Mouse (Mus musculus) kidney, postnatal 4 days (tissue): ENCODE data around the gene Efna4.
A peak's percentile ranks its signal among the peaks of the same experiment; 100 is the strongest.

Experiments used
- DNase-seq, 2 experiments: peaks; one replicate each; pipeline ENCODE4 v3.0.0; 2021; ENCODE audit warnings: mixed read lengths in 2 of 2

Efna4 gene

DNA sequence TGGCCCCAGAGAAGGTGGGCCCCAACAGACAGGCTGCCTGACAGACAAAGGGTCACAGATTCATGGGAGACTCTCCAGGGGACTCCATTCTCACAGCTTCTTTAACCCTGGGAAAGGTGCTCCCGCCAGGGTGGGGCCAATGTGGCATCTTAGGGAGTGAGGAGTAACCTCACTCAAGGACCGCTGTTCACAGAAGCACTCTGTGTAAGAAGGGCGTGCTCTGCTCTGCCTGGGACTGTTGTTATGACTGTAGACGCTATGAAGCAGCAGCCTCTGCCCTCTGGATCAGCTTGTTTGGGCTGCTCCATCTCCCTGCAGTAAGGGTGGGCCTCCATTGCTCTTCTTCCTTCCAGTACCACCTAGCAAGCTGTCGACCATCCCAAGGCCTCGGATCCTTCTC lies 33.4 kb downstream of the Efna4 start:
- no peak for DNase-seq

DNA sequence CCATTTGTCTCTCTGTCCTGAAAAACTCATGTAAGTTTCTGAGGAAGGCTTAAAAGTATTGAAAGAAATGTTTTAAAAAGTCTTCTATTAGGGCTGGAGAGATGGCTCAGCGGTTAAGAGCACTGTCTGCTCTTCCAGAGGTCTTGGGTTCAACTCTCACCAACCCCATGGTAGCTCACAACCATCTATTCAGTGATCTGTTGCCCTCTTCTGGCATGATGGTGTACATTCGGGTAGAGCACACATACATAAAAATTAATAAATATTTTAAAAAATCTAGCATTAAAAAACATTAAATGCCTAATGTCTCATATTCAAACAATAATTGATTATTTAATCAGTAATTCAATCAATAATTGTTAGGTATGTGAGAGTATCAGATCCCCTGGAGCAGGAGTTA lies 37.3 kb downstream of the Efna4 start:
- DNase-seq = no peak

DNA sequence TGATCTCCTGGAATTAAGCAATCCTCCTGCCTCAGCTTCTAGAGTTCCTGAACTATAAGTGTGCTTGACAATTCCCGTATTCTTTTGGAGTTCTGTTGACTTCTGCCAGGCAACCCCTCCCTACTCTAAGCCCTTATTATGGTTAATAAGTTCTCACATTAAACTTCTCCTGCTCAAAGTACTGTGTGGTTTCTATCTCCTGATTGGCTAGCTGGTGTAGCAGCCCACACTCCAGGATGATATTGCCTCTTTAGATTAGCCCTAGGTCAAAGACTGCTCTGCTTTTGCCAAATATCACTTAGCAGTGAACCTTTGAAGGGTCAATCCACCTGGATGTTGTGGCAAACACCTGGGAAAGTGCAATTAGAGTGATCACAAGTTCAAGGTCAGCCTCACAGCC lies 37.8 kb downstream of the Efna4 start:
- no peak for DNase-seq

DNA sequence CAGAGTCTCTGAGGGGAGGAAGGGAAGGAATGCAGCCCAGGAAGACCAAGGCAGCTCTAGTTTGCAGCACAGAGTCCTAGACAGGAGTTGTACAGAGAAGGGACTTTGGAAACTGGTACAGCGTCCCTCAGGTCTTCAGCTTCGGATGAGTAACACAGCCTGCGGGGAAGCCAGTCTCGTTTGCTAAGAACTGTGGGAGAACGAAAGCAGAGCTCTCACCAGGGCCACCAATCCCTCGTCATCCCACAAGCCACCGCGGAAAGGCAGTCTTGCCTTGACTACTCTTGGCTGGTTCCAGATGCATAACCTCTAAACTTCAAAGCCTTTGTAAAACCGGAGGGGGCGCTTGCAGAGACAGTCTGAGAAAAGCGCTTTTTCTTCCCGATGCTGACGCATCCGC lies 38.3 kb downstream of the Efna4 start:
- peak; percentile 62 to 73 for DNase-seq

DNA sequence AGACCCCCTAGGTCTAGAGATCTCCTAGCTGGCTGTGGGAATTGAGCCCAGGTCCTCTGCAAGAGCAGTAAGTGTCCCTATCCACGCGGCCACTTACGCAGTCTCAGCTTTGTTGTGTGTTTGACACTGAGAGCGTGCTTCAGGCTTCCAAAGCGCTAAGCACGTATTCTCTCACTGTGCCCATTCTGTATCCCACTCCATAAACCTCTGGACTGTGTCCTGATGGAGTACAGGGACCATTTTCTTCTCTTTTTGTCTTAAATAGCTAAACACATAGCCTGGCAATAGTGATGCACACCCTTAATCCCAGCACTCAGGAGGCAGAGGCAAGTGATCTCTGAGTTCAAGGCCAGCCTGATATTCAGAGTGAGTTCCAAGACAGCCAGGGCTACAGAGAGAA lies 38.9 kb downstream of the Efna4 start:
- no peak for DNase-seq

DNA sequence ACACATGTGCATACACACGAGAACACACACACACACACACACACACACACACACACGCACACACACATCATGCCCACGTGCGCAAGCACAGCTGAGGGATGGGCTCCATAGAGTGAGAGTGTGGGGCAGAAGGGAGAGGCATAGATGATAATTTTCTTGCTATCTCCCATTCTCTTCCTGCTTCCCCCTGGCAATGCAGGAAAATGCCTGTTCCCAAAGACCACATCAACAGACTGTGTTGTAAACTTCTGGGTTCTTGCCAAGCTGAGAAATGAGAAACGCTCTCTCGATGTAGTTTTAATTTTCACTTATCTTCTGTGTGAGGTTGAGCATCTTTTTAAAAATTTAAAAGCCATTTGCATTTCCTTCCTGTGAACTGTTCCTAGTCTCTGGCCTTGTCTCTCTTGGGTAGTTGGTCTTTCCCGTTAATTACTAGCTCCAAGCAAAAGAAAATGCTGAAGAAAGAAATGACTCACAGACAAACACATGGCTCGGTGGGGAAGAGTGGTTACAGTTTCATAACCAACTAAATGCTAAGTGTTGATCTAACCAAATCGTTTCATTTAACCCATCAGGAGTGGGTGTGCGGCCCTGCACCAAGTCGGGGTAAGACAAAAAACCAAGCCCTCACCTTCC lies 40.9 kb downstream of the Efna4 start:
- no peak for DNase-seq

DNA sequence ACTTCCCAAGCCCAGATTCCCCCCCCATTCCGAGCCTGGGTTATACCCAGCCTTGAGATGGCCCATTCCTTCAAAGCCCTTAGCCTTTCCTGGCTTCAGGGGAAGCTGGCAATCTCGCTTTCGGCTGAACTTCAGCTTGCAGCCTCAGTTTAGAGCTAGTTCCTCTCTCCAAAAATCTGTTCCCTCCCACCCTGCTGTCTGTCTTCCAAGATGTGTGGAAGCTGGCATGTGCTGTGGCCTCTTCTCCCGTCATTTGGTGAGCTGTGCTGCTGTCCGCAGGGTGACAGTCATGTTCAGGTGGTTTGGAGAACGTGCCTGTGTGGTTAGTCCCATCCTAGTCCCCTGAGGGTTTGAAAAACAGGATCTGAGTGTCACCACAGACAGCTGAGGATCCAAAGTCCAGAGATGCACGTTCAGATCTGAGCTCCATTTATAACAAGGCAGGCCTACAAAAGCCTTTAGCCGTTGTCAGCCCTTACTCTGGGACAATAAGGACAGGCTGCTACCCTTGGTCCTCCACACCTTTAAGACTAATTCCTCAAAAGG lies 42.1 kb downstream of the Efna4 start:
- no peak for DNase-seq

DNA sequence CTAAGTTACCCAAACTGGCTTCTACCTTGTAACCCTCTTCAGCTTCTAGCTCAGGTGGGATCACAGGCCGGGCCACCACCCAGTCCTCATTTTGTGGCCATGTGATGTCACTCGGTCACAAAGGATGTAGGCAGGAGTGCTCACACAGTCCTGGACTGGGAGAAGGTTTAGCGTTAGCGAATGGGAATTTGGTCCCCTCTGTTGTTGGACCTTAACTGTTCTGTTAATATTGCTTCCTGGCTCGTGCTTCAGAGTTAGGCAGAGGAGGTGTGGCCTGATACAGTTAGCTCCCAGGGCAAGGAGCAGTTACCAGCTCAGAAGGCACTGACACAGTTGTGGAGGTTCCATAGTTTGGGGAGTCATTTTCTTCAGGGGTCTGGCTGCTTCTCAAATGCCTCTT lies 43.6 kb downstream of the Efna4 start:
- no peak for DNase-seq

DNA sequence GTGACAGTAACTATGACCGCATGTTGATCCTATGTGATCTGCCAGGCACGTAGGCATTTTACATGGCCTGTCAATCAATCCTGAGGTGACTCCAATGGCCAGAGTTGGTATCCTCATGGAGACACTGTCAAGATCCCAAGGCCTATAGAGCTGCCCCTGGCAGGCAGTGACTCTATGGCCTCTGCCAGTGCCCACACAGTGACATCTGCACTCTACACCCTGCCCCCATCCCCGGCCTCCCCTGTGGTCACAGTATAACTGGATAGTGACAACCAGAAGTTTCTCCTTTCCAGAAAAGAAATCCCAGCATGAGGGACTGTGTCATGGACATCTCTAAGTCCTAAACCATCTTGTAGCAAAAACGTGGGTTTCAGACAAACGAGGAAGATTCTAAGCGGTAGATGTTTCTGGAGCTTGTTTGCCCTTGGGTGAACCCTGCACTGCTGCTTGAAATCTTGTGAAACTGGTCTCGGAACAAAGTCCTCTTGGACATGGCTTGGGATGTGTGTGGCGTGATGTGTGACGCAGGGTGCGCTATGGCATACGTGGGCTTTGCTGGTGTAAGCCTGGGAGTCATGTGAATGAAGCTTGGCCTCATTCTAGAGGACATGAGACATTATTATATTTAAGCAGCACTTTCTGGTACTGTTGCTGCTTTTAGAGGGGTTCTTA lies 44.4 kb downstream of the Efna4 start:
- DNase-seq = no peak

DNA sequence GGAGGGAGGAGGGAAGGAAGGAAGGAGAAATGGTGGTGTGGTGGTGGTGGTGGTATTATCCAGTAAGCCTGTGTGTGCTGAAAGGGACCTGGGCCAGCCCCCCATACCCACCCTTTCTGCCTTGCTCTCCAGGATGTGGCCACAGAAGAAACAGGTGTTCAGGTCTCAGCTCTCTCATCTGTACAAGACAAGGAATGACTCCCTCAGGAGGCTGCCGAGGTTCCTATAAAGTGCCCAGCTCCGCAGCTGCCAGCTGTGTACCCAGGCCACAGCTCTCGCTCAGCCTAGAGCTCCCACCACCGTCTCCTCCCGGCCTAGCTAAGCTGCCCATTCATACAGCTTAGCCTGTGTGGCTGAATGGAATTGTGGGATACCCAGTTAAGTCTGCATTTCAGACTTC lies 45.5 kb downstream of the Efna4 start:
- DNase-seq = no peak

DNA sequence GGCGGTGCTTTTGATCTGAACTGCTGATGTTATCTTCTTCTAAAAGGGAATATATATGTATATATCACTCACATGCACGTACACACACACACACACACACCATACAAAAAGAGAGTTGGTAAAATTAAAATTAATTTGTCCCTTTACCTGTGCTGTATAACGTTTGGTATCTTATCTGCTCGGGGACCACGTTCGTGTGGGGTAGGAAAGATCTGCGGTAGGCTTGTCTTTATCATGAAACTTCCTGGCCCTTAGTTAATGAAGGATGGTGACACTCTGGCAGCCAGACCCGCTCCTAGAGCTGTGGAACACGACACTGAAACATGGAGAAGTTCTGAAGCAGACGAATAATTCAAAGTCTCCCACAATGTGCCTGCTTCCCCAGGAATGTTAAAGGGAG lies 46.0 kb downstream of the Efna4 start:
- no peak for DNase-seq

DNA sequence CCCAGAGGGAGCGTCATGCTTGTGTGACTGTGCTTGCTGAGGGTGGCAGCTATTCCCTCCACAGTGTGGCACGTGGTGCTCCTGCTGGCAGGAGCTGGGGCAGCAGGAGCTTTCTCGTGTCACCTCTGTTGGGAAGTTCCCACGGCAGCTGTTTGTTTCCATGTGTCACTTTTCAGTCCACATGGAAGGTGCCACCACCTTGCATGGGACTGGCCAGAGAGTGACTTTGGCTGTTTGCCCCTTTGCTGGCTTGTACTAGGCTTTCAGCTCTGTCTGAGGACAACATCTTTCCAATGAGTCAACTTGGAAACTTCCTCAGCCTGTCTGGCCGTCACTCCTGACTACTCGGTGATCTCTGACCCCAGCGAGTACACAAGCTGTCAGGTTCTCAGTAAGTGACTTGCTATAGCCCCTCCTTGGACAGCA lies 49.3 kb downstream of the Efna4 start:
- DNase-seq = peak; percentile 21 to 50

DNA sequence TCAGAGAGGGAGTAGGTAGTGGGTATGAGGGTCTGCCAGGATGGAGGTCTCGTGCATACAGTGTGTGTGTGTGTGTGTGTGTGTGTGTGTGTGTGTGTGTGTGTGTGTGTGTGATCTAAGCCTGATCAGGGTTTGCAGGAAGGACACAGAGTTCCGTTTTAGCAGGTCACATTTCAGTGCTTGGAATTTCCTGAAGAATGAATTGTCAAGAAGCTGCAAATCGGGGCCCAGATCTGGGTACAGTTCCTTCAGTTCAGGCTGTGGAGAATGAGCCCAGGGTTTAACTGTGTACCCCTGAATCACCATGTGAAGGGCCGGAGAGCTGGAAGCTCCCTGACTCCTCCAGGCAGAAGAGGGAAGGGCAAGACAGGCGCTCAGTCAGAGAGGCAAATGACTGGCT lies 50.5 kb downstream of the Efna4 start:
- no peak for DNase-seq

DNA sequence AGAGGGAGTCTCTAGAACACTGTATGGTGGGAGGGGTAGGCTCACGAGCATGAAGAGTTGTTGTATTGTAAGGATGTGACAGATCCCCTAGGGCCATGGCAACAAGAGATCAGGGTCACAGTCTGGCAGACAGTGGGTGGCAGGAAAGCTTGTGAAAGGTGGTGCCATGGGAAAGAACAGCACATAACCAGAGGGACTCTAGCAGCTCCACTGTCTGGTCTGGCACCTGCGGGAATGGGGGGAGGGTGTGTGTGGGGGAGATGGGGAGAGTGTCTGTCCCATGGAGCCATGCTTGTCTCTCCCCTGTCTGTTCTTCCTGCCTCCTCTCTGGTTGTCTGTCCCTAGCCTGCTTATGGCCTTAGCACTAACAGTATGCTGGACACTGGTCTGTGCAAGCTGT lies 52.3 kb downstream of the Efna4 start:
- DNase-seq = no peak

DNA sequence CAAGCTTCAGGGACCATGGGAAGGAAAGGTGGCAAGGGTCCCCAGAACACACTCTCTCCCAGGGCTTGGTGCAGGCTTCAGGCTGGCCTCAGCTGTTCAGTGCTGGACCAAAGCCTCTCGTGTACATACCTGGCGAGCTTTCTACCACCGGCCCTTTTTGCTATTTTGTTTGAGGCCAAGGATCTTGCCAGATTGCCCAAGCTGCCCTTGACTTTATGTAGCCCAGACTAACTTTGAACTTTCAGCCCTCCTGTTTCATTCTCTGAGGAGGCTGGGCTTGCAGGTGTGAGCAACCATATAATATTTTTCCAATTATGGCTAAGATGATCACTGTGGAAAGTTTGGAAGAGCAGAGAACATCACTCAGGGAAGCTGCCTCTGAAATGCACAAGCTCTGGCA lies 53.6 kb downstream of the Efna4 start:
- DNase-seq = no peak
